Mouse (Mus musculus): ENCODE measurements around the gene Atg4a. TPM values are rescaled to one million over a fixed set of nuclear protein-coding genes. Genes with fewer than 3 reads are reported as not detected.

The Atg4a gene
- polyA plus RNA-seq, 1 experiment from 2014 or later: 14.7 TPM

- Histone ChIP-seq H3K27me3 (ENCODE audit: control insufficient read depth, insufficient read depth, low read length) (peaks cover 9% of the 10 kb centered on the region; the same call in 1 of the 2 replicates), H3K36me3 (ENCODE audit: control insufficient read depth, insufficient read depth) (no peaks in the 10 kb centered on the region), H3K9me3 (replicated peaks; ENCODE audit: control insufficient read depth, low read length) (no peaks in the 10 kb centered on the region), H3K4me2 (ENCODE audit: low read depth, low read length) (no peak overlapping the region), H3K4me3 (ENCODE audit: low read length) (no peak overlapping the region), H3K27ac (ENCODE audit: low read length) (no peak overlapping the region), H3K4me1 (ENCODE audit: control insufficient read depth, insufficient read depth, low read length) (no peaks in the 10 kb centered on the region), H3K9ac (ENCODE audit: low read length) (no peak overlapping the region)
- no peak for ATAC-seq (replicated peaks; ENCODE audit: extremely low read depth, insufficient read depth, low FRiP score)
These were observed 193.6 kb downstream of the Atg4a start for GRCm38 (mm10) chrX:141150290-141150689.

GRCm38 (mm10) chrX:141151182-141151581 is 194.5 kb downstream of the Atg4a start:
- Histone ChIP-seq H3K9me3 (replicated peaks; ENCODE audit: control insufficient read depth, low read length) (no peaks in the 10 kb centered on the region), H3K27ac (ENCODE audit: low read length) (no peak overlapping the region), H3K27me3 (ENCODE audit: control insufficient read depth, insufficient read depth, low read length) (peaks cover 9% of the 10 kb centered on the region; the same call in 1 of the 2 replicates), H3K4me3 (ENCODE audit: low read length) (no peak overlapping the region), H3K9ac (ENCODE audit: low read length) (no peak overlapping the region), H3K36me3 (ENCODE audit: control insufficient read depth, insufficient read depth) (no peaks in the 10 kb centered on the region), H3K4me1 (ENCODE audit: control insufficient read depth, insufficient read depth, low read length) (no peaks in the 10 kb centered on the region), H3K4me2 (ENCODE audit: low read depth, low read length) (no peak overlapping the region)
- no peak for ATAC-seq (replicated peaks; ENCODE audit: extremely low read depth, insufficient read depth, low FRiP score)

GRCm38 (mm10) chrX:141156696-141157095 is 200.0 kb downstream of the Atg4a start:
- no peaks in the 10 kb centered on the region; the same call in 1 of the 2 replicates for H3K27me3 ChIP-seq (ENCODE audit: control insufficient read depth, insufficient read depth, low read length)
- H3K4me1 ChIP-seq (ENCODE audit: control insufficient read depth, insufficient read depth, low read length): no peaks in the 10 kb centered on the region
- H3K4me2 ChIP-seq (ENCODE audit: low read depth, low read length): no peak overlapping the region
- no peak overlapping the region for H3K27ac ChIP-seq (ENCODE audit: low read length)
- no peaks in the 10 kb centered on the region for H3K9me3 ChIP-seq (replicated peaks; ENCODE audit: control insufficient read depth, low read length)
- H3K36me3 ChIP-seq (ENCODE audit: control insufficient read depth, insufficient read depth): no peaks in the 10 kb centered on the region
- no peak for ATAC-seq (replicated peaks; ENCODE audit: extremely low read depth, insufficient read depth, low FRiP score)
- WGBS: 11% methylated on average over 2 of the region's 2 CpGs
- no peak overlapping the region for H3K4me3 ChIP-seq (ENCODE audit: low read length)
- H3K9ac ChIP-seq (ENCODE audit: low read length): no peak overlapping the region

GRCm38 (mm10) chrX:141157626-141158025 is 200.9 kb downstream of the Atg4a start:
- WGBS: 62% methylated on average over 4 of the region's 4 CpGs
- Histone ChIP-seq H3K4me3 (ENCODE audit: low read length) (no peak overlapping the region), H3K27ac (ENCODE audit: low read length) (no peak overlapping the region), H3K27me3 (ENCODE audit: control insufficient read depth, insufficient read depth, low read length) (no peaks in the 10 kb centered on the region), H3K4me1 (ENCODE audit: control insufficient read depth, insufficient read depth, low read length) (no peaks in the 10 kb centered on the region), H3K36me3 (ENCODE audit: control insufficient read depth, insufficient read depth) (no peaks in the 10 kb centered on the region), H3K4me2 (ENCODE audit: low read depth, low read length) (no peak overlapping the region), H3K9me3 (replicated peaks; ENCODE audit: control insufficient read depth, low read length) (no peaks in the 10 kb centered on the region), H3K9ac (ENCODE audit: low read length) (no peak overlapping the region)
- ATAC-seq (replicated peaks; ENCODE audit: extremely low read depth, insufficient read depth, low FRiP score): no peak

GRCm38 (mm10) chrX:141158160-141158559 is 201.5 kb downstream of the Atg4a start:
- no peak overlapping the region for H3K4me3 ChIP-seq (ENCODE audit: low read length)
- no peaks in the 10 kb centered on the region for H3K9me3 ChIP-seq (replicated peaks; ENCODE audit: control insufficient read depth, low read length)
- 40% methylated on average over 4 of the region's 4 CpGs for WGBS

GRCm38 (mm10) chrX:141160371-141160770 is 203.7 kb downstream of the Atg4a start:
- Histone ChIP-seq H3K4me2 (ENCODE audit: low read depth, low read length) (no peak overlapping the region), H3K9me3 (replicated peaks; ENCODE audit: control insufficient read depth, low read length) (no peaks in the 10 kb centered on the region), H3K27me3 (ENCODE audit: control insufficient read depth, insufficient read depth, low read length) (no peaks in the 10 kb centered on the region; the same call in 1 of the 2 replicates), H3K9ac (ENCODE audit: low read length) (no peak overlapping the region), H3K4me3 (ENCODE audit: low read length) (no peak overlapping the region), H3K27ac (ENCODE audit: low read length) (no peak overlapping the region), H3K4me1 (ENCODE audit: control insufficient read depth, insufficient read depth, low read length) (no peaks in the 10 kb centered on the region), H3K36me3 (ENCODE audit: control insufficient read depth, insufficient read depth) (no peaks in the 10 kb centered on the region)
- no peak for ATAC-seq (replicated peaks; ENCODE audit: extremely low read depth, insufficient read depth, low FRiP score)
- WGBS: 65% methylated on average over 3 of the region's 3 CpGs

More at GRCm38 (mm10) chrX:141158160-141158559, 201.5 kb downstream of the Atg4a start:
- Histone ChIP-seq H3K36me3 (ENCODE audit: control insufficient read depth, insufficient read depth) (no peaks in the 10 kb centered on the region), H3K4me2 (ENCODE audit: low read depth, low read length) (no peak overlapping the region), H3K4me1 (ENCODE audit: control insufficient read depth, insufficient read depth, low read length) (no peaks in the 10 kb centered on the region), H3K9ac (ENCODE audit: low read length) (no peak overlapping the region), H3K27ac (ENCODE audit: low read length) (no peak overlapping the region), H3K27me3 (ENCODE audit: control insufficient read depth, insufficient read depth, low read length) (no peaks in the 10 kb centered on the region)
- ATAC-seq (replicated peaks; ENCODE audit: extremely low read depth, insufficient read depth, low FRiP score): no peak

- no peaks in the 10 kb centered on the region for H3K9me3 ChIP-seq (replicated peaks; ENCODE audit: control insufficient read depth, low read length)
- no peaks in the 10 kb centered on the region for H3K4me1 ChIP-seq (ENCODE audit: control insufficient read depth, insufficient read depth, low read length)
- H3K27ac ChIP-seq (ENCODE audit: low read length): no peak overlapping the region
- no peak for ATAC-seq (replicated peaks; ENCODE audit: extremely low read depth, insufficient read depth, low FRiP score)
- H3K27me3 ChIP-seq (ENCODE audit: control insufficient read depth, insufficient read depth, low read length): peaks cover 6% of the 10 kb centered on the region
- no peak overlapping the region for H3K9ac ChIP-seq (ENCODE audit: low read length)
- H3K36me3 ChIP-seq (ENCODE audit: control insufficient read depth, insufficient read depth): no peaks in the 10 kb centered on the region; the same call in 1 of the 2 replicates
- 83% methylated on average over 4 of the region's 4 CpGs for WGBS
- no peak overlapping the region for H3K4me3 ChIP-seq (ENCODE audit: low read length)
- H3K4me2 ChIP-seq (ENCODE audit: low read depth, low read length): no peak overlapping the region
These were observed 208.4 kb downstream of the Atg4a start for GRCm38 (mm10) chrX:141165067-141165466.

- peak overlapping the region; percentile 26; the same call in 1 of the 2 replicates for H3K4me2 ChIP-seq (ENCODE audit: low read depth, low read length)
- H3K27me3 ChIP-seq (ENCODE audit: control insufficient read depth, insufficient read depth, low read length): no peaks in the 10 kb centered on the region; the same call in 1 of the 2 replicates
- H3K9me3 ChIP-seq (replicated peaks; ENCODE audit: control insufficient read depth, low read length): 0 out of 2 replicates have a peak, but pooled peaks cover 2% of the 10 kb centered on the region
- WGBS: 32% methylated on average over 7 of the region's 7 CpGs
- no peak overlapping the region for H3K27ac ChIP-seq (ENCODE audit: low read length)
- H3K4me1 ChIP-seq (ENCODE audit: control insufficient read depth, insufficient read depth, low read length): no peaks in the 10 kb centered on the region
- H3K4me3 ChIP-seq (ENCODE audit: low read length): no peak overlapping the region
- no peak for ATAC-seq (replicated peaks; ENCODE audit: extremely low read depth, insufficient read depth, low FRiP score)
- no peak overlapping the region for H3K9ac ChIP-seq (ENCODE audit: low read length)
- H3K36me3 ChIP-seq (ENCODE audit: control insufficient read depth, insufficient read depth): no peaks in the 10 kb centered on the region
These were observed 218.6 kb downstream of the Atg4a start for GRCm38 (mm10) chrX:141175353-141175752.

GRCm38 (mm10) chrX:141195036-141195435 is 238.3 kb downstream of the Atg4a start:
- H3K4me1 ChIP-seq (ENCODE audit: control insufficient read depth, insufficient read depth, low read length): no peaks in the 10 kb centered on the region
- H3K27ac ChIP-seq (ENCODE audit: low read length): no peak overlapping the region
- no peaks in the 10 kb centered on the region for H3K36me3 ChIP-seq (ENCODE audit: control insufficient read depth, insufficient read depth)
- H3K27me3 ChIP-seq (ENCODE audit: control insufficient read depth, insufficient read depth, low read length): peaks cover 2% of the 10 kb centered on the region; the same call in 1 of the 2 replicates
- H3K9ac ChIP-seq (ENCODE audit: low read length): no peak overlapping the region
- no peak for ATAC-seq (replicated peaks; ENCODE audit: extremely low read depth, insufficient read depth, low FRiP score)
- no peak overlapping the region for H3K4me2 ChIP-seq (ENCODE audit: low read depth, low read length)
- no peaks in the 10 kb centered on the region for H3K9me3 ChIP-seq (replicated peaks; ENCODE audit: control insufficient read depth, low read length)
- no peak overlapping the region for H3K4me3 ChIP-seq (ENCODE audit: low read length)

Measured in heart, embryonic 16.5 days (tissue).